Mouse (Mus musculus) yolk sac, embryonic 10.5 days (tissue): ENCODE data around the gene Afdn.
"Not testable (repeated sequence)": the region's sequence is repeated elsewhere in the genome, so short reads cannot be mapped to it uniquely, and the experiment has no call there.

Experiments
- DNase-seq: peaks from one replicate; pipeline ENCODE4 v3.0.0-alpha.2; 2017; ENCODE audit warnings: low spot score

Afdn gene

DNA sequence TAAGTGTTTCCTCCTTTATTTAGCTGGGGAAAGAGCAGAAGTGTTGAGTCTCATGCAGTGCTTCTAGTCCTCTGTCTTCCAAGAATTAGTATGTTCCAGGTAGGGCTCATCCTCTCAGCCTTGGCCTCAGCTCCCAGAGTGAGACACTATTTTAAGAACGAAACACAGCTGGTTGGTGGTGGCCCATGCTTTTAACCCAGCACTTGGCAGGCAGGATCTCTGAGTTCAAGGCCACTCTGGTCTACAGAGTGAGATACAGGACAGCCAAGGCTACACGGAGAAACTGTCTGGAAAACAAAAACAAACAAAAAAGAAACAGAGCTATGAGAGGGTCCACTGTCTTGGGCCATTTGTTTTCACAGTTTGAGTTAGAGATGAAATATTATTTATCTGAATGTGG, 17.3 kb downstream of the Afdn start:
- no peak for DNase-seq

DNA sequence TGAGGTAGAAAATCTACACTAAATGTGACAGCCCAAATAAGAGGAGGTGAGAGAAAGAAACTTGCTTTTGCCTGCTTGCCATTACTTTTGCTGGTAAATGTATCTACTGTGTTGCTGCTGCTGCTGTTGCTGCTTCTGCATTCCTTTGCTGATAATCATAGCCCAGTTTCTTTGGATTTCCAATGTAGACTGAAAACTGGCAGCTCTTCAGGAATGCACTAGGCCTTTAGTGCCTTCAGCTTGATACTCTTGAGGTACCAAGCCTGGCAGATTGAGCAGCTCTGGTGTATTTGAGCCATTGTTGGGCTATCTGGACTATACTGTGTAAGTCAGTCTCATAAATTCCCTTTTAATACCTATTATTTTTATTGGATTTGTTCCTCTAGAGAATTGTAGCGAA, 18.5 kb downstream of the Afdn start:
- DNase-seq, result no peak

GRCm38 (mm10) chr17:13781948-13782347, 21.6 kb downstream of the Afdn start:
- no peak for DNase-seq

DNA sequence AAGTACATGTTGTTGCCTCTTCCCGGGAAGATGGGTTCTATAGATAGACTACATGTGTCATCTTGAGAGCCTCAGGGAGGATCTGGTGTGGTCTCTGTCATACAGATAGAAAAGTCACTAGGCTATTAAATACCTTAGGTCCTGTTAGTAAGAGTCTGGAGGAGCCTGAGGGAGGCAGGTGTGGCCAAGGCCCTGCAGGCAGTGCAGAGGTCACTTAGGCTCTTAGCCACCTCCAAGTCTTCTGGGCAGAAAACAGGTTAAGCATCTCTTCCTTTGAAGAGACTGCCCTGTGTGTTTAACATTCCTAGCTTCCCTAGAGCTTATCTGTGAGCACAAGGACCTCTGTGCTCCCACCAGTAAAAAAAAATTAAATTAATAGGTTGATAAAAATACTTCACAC, 23.1 kb downstream of the Afdn start:
- DNase-seq, result no peak

DNA sequence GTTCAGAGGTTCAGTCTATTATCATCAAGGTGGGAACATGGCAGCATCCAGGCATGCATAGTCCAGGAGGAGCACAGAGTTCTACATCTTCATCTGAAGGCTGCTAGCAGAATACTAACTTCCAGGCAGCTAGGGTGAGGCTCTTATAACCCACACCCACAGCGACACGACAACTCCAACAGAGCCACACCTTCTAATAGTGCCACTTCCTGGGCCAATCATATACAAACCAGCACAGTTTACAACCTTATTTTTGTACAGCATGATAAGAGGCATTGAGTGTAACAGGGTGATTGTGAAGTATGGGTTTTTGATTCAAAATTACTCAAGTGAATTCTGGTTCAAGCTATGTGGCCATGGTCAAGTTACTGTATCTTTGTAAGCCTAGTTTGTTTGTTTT, 29.7 kb downstream of the Afdn start:
- not testable (repeated sequence) for DNase-seq

- DNase-seq, result no peak
Measured at GRCm38 (mm10) chr17:13797691-13798090, 37.4 kb downstream of the Afdn start.

DNA sequence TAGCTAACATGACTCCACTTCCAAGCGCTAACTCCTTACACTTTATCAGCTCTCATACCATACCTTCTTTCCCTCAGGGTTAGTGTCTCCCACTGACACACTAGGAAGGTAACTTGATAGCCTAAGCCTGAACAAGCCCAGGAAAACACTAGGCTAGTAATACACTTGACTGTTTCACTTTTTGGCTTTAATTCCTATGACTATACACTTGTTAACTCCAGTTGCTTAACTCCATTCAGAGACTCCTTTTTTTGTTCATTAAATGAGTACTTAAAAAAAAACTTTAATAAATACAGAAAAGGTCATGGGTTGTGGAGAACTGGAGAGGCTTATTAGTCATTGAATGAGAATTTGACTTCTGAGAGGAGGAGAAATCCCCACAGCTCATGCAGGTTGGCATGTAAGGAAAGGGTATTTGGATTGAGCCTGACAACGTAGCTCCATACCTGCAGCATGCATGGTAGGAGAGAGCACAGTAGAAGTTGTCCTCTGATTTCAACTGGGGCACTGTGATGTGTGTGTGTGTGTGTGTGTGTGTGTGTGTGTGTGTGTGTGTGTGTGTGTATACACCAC, 42.6 kb downstream of the Afdn start:
- DNase-seq, result no peak

DNA sequence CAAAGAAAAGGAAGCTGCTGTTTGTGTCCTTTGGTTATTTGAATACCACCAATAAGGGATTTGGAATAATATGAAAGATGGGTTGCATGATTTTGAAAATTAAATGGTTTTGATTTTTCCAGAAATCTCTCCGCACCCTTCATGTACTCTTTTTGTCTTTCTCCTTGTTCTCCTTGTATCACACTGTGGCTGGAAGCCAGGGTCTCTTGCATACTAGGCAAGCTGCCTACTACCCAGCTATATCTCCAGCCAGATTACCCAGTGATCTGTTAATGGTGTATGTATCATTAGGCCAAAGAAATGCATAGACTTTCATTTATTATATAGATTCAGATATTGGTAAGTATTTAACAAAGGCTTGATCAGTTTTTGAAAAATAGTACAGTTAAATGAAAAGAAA, 45.7 kb downstream of the Afdn start:
- no peak for DNase-seq

DNA sequence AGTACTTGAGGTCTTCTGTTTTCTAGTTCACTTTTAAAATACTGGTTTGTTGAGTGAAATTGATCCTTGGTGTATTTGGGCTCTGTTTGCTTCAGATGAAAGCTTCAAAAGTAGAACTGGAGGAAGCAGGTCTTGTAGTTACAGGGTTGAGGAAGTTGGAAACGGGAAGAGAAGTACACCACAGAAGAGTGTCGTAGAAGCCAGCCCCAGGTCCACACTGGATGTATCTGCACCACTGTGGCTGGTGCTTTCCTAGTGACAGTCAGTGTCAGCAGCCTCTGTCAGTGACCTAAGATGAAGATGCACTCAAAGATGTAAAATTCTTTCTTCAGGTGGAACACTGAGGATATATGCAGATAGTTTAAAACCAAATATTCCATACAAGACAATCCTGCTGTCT, 57.5 kb downstream of the Afdn start:
- DNase-seq, result no peak

DNA sequence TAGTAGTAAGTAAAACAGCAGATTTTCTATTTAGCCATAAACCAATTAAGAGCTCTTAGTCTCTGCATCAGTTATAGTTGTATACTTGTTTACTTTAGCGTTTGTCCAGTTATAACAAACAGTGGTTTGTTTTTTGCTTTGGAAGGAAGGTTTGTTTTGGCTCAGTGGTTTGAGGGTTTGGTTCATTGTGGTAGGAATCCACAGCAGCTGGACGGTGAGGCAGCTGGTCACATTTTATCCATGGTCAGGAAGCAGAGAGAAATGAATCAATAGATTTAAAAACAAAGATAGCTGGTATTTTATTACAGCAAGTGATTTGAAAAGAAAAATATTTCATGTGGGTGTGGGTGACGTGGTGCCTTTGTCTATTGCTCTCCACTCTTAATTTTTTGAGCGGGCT, 59.0 kb downstream of the Afdn start:
- no peak for DNase-seq

- DNase-seq, result no peak
Measured at GRCm38 (mm10) chr17:13820676-13821075, 60.3 kb downstream of the Afdn start.

DNA sequence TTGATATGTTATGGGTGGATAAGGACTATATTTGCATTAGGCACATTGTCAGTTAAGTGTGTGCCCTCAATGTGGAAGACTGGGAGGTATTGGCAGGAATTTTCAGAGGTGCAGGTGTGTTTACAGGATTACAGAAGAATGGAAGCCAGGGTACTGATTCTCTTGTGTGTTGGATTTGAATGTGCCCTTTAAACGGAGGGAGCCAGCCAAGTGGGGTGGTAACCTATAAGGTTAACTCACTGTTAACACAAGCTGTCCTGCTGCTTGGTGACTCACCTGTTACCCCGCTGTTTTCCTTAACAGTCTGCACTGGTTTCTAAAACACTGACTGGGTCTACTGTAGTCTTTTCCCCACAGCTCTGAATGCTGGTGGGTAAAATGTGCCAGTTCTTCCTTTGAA, 65.1 kb downstream of the Afdn start:
- DNase-seq, result no peak

GRCm38 (mm10) chr17:13830234-13830633, 69.9 kb downstream of the Afdn start:
- DNase-seq, result no peak

DNA sequence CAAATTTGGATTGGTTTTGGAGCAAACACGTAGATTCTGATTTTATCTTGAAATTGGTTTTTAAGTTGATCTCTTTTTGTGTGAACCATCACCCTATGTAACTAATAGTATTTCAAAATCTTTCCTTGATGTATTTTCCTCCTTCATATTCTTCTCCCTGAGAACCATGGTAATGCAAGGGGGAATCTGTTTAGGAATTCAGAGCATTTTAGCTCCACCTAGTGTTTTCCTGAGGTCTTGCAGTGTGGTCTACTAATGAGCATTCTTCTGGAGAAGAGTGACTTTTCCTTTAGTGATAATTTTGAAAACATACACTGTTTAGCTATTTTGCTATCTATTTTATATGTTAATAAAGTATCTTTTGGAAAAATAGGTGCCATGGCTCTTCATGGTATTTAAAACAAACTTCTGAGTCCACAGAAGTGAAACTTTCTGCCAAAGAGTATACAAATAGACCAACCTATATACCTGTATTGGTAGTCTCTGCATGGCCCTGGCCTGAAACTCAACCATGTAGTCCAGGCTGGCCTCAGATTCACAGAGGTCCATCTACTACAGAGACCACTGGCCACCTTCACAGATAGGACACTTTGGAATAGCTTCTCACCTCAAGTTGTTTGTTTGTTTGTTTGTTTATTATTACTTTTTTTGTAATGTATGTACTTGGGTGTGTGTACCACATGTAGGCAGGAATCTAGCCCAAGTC, 70.5 kb downstream of the Afdn start:
- no peak for DNase-seq

GRCm38 (mm10) chr17:13835876-13836275, 75.5 kb downstream of the Afdn start:
- DNase-seq, result no peak

DNA sequence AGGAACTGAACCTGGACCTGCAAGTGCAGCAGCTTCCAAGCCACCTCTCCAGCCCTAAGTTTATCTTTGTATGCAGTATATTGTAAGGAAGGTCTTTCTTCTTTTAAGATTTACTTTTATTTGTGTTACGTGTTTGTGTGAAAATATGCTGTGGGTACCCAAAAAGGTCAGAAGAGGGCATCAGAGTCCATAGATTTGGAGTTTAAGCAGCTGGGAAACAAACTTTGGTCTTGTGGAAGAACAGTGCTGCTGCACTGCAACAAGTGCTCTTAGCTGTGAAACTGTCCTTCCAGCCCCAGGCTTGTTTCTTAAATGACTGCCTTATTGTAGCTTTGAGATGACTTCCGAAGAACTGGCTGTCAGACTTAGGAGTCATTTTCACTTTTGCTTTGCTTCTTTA, 89.8 kb downstream of the Afdn start:
- no peak for DNase-seq

GRCm38 (mm10) chr17:13853883-13854282, 93.5 kb downstream of the Afdn start:
- DNase-seq, result not testable (repeated sequence)

GRCm38 (mm10) chr17:13855396-13855795, 95.1 kb downstream of the Afdn start:
- DNase-seq, result no peak

GRCm38 (mm10) chr17:13856429-13857090, 96.2 kb downstream of the Afdn start:
- no peak for DNase-seq

- DNase-seq, result no peak
Measured at GRCm38 (mm10) chr17:13865340-13865739, 105.0 kb downstream of the Afdn start.

DNA sequence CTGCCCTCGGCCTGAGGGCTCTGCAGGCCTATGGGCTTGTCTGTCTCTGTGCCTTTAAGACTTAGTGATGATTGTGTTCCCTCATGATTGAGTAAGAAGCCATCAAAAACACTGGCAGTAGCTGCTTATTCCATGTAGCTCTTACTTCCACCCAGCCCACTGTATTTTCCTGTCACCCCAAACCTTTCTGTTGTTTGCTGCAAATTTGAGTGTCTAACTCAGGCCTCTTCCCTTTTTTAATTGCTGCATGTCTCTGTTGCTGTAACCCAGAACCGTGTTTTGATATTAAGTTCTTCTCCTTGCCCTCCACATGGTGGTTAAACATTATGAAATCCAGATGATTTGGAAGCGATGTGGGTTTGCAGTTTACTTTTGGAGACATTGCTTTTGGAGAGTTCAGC, 106.6 kb downstream of the Afdn start:
- DNase-seq, result no peak

DNA sequence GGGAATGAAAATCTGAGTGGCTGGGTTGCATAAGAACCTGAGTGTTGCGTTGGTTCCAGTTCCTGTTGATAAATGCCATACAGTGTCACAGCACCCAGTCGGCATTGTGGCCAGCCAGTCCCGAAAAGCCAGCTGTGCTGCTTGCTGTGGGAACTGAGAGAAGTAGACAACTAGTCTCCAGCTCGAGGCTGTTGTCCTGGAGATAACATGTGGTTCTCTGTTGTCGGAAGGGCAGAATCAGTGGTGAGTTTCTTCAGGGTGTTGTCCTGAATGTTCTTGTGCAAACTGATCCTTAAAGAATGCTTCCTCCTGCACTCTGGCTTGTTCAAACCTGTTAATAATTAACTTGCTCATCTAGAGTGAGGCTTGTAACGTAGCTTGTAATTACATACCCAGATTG, 107.1 kb downstream of the Afdn start:
- peak; percentile 50 for DNase-seq

DNA sequence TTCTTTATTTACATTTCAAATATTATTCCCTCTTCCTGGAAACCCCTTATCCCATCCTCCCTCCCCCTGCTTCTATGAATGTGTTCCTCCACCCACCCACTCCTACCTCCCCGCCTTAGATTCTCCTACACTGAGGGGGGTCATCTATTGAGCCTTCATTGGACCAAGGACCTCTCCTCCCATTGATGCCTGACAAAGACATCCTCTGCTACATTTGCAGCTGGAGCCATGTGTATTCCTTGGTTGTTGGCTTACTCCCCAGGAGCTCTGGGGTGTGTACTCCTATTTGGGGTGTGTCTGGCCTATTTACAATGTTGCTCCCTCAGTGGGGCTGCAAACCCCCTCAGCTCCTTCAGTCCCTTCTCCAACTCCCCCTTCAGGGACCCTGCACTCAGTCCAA, 109.9 kb downstream of the Afdn start:
- DNase-seq, result no peak

GRCm38 (mm10) chr17:13874245-13874644, 113.9 kb downstream of the Afdn start:
- no peak for DNase-seq
